Comparison of ENCODE assay signal across 21 mouse cellular contexts in the genomic region with DNA sequence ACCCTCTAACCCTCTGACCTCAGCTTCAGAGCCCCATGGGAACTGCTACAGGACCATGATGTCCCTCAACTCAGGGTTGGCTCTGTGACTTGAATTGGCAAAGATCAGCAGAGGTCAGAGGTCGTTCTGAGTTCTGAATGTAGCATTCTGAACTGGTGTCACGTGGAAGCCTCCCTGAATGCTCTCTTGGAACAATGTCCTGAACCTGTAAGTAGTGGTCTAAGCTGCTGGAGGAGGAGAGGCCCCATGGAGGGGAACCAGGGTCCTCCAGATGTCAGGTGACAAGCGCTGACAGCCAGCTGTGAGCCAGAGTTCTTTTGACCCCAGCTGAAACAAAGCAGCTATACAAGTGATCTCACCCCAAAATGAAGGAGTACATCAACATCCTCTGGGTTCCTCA. TPM values are rescaled to one million over a fixed set of nuclear protein-coding genes. Genes with fewer than 3 reads are reported as not detected.
DNase-seq lines count a peak whose midpoint lies in the region; ATAC-seq and TF ChIP-seq lines count a peak whose summit lies in the region.
"Had no signal": no experiment of that assay in that cellular context is flagged by ENCODE, and none has a peak within 500 bp of the region (broad histone marks: within the 10 kb centered on the region; RNA-seq: fewer than 3 reads in every experiment).

No protein-coding gene starts in this region.

- peak overlapping the region; percentile 20; the same call in 1 of the 2 replicates for H3K27ac ChIP-seq in heart, postnatal 0 days (ENCODE audit: low read depth)
- H3K27ac ChIP-seq in layer of hippocampus, adult 2 months, result peak overlapping the region; percentile 77
- H3K27ac ChIP-seq: forebrain, embryonic 12.5 days; limb, embryonic 12.5 days; liver, embryonic 15.5 days; midbrain, embryonic 13.5 days had no signal

- H3K9ac ChIP-seq in heart, postnatal 0 days (replicated peaks; ENCODE audit: low read depth, low read length), result no peak overlapping the region
- H3K9ac ChIP-seq: forebrain, embryonic 12.5 days; heart, embryonic 12.5 days; limb, embryonic 12.5 days; liver, embryonic 15.5 days; midbrain, embryonic 13.5 days had no signal

- intact Hi-C loops in heart, postnatal 10 days (cut with DNase I), result no loop called here

- peaks cover 6% of the 10 kb centered on the region; the same call in 1 of the 2 replicates for H3K36me3 ChIP-seq in heart, postnatal 0 days (replicated peaks; ENCODE audit: control insufficient read depth, insufficient read depth, low read length)

- TF ChIP-seq EP300 in heart, postnatal 0 days (IDR thresholded peaks at IDR 0.05; ENCODE audit: low read depth), result no peak

- H3K9me3 ChIP-seq in heart, postnatal 0 days (replicated peaks; ENCODE audit: control insufficient read depth, low read length), result no peaks in the 10 kb centered on the region
- H3K9me3 ChIP-seq: forebrain, embryonic 12.5 days; G1E; heart, embryonic 12.5 days; limb, embryonic 12.5 days; liver, embryonic 15.5 days; midbrain, embryonic 13.5 days had no signal

- H3K27me3 ChIP-seq in heart, postnatal 0 days (ENCODE audit: control insufficient read depth, insufficient read depth, low read length), result no peaks in the 10 kb centered on the region
- H3K27me3 ChIP-seq: heart, embryonic 12.5 days; limb, embryonic 12.5 days; liver, embryonic 15.5 days; midbrain, embryonic 13.5 days had no signal

- no peak for ATAC-seq in heart, postnatal 0 days (ENCODE audit: insufficient read depth, low read depth)
- ATAC-seq: activated CD4-positive, CD25-positive, alpha-beta regulatory T cell, adult 4 months; lung, postnatal 0 days; midbrain, embryonic 13.5 days had no signal

- no peak overlapping the region for H3K4me2 ChIP-seq in heart, postnatal 0 days (ENCODE audit: low read depth, low read length)
- H3K4me2 ChIP-seq: forebrain, embryonic 12.5 days; heart, embryonic 12.5 days; limb, embryonic 12.5 days; liver, embryonic 15.5 days; midbrain, embryonic 13.5 days had no signal

- no peak for DNase-seq in heart, postnatal 0 days (ENCODE audit: low spot score)
- DNase-seq in heart, postnatal 10 days, result no peak
- DNase-seq in layer of hippocampus, adult 2 months (ENCODE audit: low spot score in 2 of 2), result no peak
- DNase-seq in layer of hippocampus, adult 11-12 months (ENCODE audit: low spot score), result no peak
- peak; percentile 34 for DNase-seq in embryo, embryonic 11 days
- DNase-seq in thymus, postnatal 4 days, result peak; percentile 72
- no peak for DNase-seq in adrenal gland, adult 8-10 months
- DNase-seq: adrenal gland, postnatal 25 days; cerebellum, adult 11-12 months; cerebellum, postnatal 25 days; gastrocnemius, postnatal 10 days; heart, adult 11 months had no signal

- H3K4me3 ChIP-seq in heart, postnatal 0 days (ENCODE audit: low read depth, low read length), result no peak overlapping the region
- H3K4me3 ChIP-seq in layer of hippocampus, adult 2 months, result no peak overlapping the region
- H3K4me3 ChIP-seq: forebrain, embryonic 12.5 days; heart, embryonic 12.5 days; limb, embryonic 12.5 days; liver, embryonic 15.5 days; midbrain, embryonic 13.5 days; myocyte had no signal

- TF ChIP-seq CTCF in heart, postnatal 0 days (IDR thresholded peaks at IDR 0.05; ENCODE audit: low read depth), result no peak
- TF ChIP-seq CTCF in layer of hippocampus, adult 2 months (conservative IDR thresholded peaks at IDR 0.05), result no peak

- WGBS in heart, postnatal 0 days, result 60% methylated on average over 3 of the region's 3 CpGs

- H3K4me1 ChIP-seq in heart, postnatal 0 days (ENCODE audit: control insufficient read depth, insufficient read depth), result no peaks in the 10 kb centered on the region
- H3K4me1 ChIP-seq: limb, embryonic 12.5 days had no signal

RNA-seq across cellular contexts. Expression of a gene that starts 7.7 kb away (rescaled TPM):
- 4.8 and 6.2 TPM in 2 replicates for total RNA-seq in heart, postnatal 0 days (2014; rRNA removed; ENCODE audit: low replicate concordance)
- 2.0 and 2.9 TPM in 2 replicates for polyA plus RNA-seq in heart, postnatal 0 days (2015; fragmentation: Nextera tagmentation; extraction: Ambion mirVana)
- 1 to 10 TPM; 1.1 to 1.4 TPM for total RNA-seq in heart, postnatal 10 days (2021)
- total RNA-seq in layer of hippocampus, adult 2 months (2021), result 10 to 100 TPM; 37.7 to 38.9 TPM
- total RNA-seq in adrenal gland, adult 8-10 months (2022), result 1 to 10 TPM; 1.8 to 6.1 (median 3.3) TPM

RNA-seq across cellular contexts. Expression of a gene that starts 34.0 kb away (rescaled TPM):
- total RNA-seq in heart, postnatal 0 days (2014; rRNA removed; ENCODE audit: low replicate concordance), result 37.1 and 42.0 TPM in 2 replicates
- polyA plus RNA-seq in heart, postnatal 0 days (2015; fragmentation: Nextera tagmentation; extraction: Ambion mirVana), result 60.5 and 63.7 TPM in 2 replicates
- 10 to 100 TPM; 33.3 to 40.5 TPM for total RNA-seq in heart, postnatal 10 days (2021)
- 10 to 100 TPM; 91.0 to 94.3 TPM for total RNA-seq in layer of hippocampus, adult 2 months (2021)
- 10 to 100 TPM; 54.5 to 66.7 (median 63.1) TPM for total RNA-seq in adrenal gland, adult 8-10 months (2022)

RNA-seq across cellular contexts. Expression of a gene that starts 57.9 kb away (rescaled TPM):
- 1.2 and 1.5 TPM in 2 replicates for total RNA-seq in heart, postnatal 0 days (2014; rRNA removed; ENCODE audit: low replicate concordance)
- polyA plus RNA-seq in heart, postnatal 0 days (2015; fragmentation: Nextera tagmentation; extraction: Ambion mirVana), result 0.79 and 0.86 TPM in 2 replicates
- total RNA-seq in heart, postnatal 10 days (2021), result 1 to 10 TPM in 1 of 2 experiments, under 1 TPM in 1; 0.72 to 1.8 TPM
- total RNA-seq in layer of hippocampus, adult 2 months (2021), result 100 to 1,000 TPM; 209 to 219 TPM
- 10 to 100 TPM; 15.8 to 35.1 (median 27.8) TPM for total RNA-seq in adrenal gland, adult 8-10 months (2022)

Comparison
In these comparisons a context has a peak if more than half of its experiments do, and no peak if none do; other contexts are left out.
1. DNase-seq: peak in embryo, embryonic 11 days (single experiment) and thymus, postnatal 4 days (single experiment); none in heart, postnatal 0 days (single experiment), heart, postnatal 10 days (0 of 2), layer of hippocampus, adult 2 months (0 of 2), layer of hippocampus, adult 11-12 months (single experiment) and adrenal gland, adult 8-10 months (single experiment).